Mouse (Mus musculus) kidney, adult 2 months (tissue): ENCODE data around the gene Mmp25.

Source experiments
- CTCF ChIP-seq: fragments of 200-500 bp; conservative IDR thresholded peaks from 2 replicates; pipeline ENCODE4 v1.5.1; 2011; ENCODE audit warnings: low read depth, mild to moderate bottlenecking, control low read depth, low read length, moderate library complexity, mixed read lengths; ENCODE audit not compliant: insufficient read depth, insufficient read length
- POLR2A ChIP-seq: fragments of 200-500 bp; IDR thresholded peaks from one replicate; pipeline ENCODE4 v1.6.1; 2011; ENCODE audit warnings: low read depth, low read length, control low read depth

- TF ChIP-seq CTCF (no peak), POLR2A (no peak)
Measured at GRCm38 (mm10) chr17:23680336-23680735, 35.3 kb upstream of the Mmp25 start.
